Mouse (Mus musculus) lung, postnatal 0 days (tissue): ENCODE results near the gene Cbfa2t2. TPM values are rescaled to one million over a fixed set of nuclear protein-coding genes. Genes with fewer than 3 reads are reported as not detected.

ENCODE experiments used
- ATAC-seq: fragments of 200-750 bp; cut with Nextera tagmentation; 2 replicates; pipeline ENCODE4 v1.8.0; 2017; ENCODE audit warnings: moderate library complexity
- DNase-seq: peaks from one replicate; pipeline ENCODE4 v3.0.0-alpha.2; 2016; ENCODE audit warnings: low spot score
- H3K27ac ChIP-seq: fragments of 300-500 bp; sonication (generic); 2 replicates; pipeline ENCODE4 v1.5.1; 2014; ENCODE audit warnings: antibody characterized with exemption, mild to moderate bottlenecking, low read length, mixed read lengths
- H3K27me3 ChIP-seq: fragments of 300-500 bp; sonication (generic); replicated peaks from 2 replicates; pipeline ENCODE4 v1.6.1; 2014; ENCODE audit warnings: low read length, mixed read lengths; ENCODE audit not compliant: insufficient read depth
- H3K36me3 ChIP-seq: fragments of 300-500 bp; sonication (generic); 2 replicates; pipeline ENCODE4 v1.6.1; 2014; ENCODE audit warnings: low read length, mixed read lengths; ENCODE audit not compliant: insufficient read depth
- H3K4me1 ChIP-seq: fragments of 300-500 bp; sonication (generic); 2 replicates; pipeline ENCODE4 v1.6.1; 2014; ENCODE audit warnings: antibody characterized with exemption, low read depth, low read length, mixed read lengths; ENCODE audit not compliant: insufficient read depth
- H3K4me2 ChIP-seq: fragments of 300-500 bp; sonication (generic); replicated peaks from 2 replicates; pipeline ENCODE4 v1.6.1; 2014; ENCODE audit warnings: low read depth, mild to moderate bottlenecking, low read length, moderate library complexity, mixed read lengths
- H3K4me3 ChIP-seq: fragments of 300-500 bp; sonication (generic); 2 replicates; pipeline ENCODE4 v1.5.1; 2014; ENCODE audit warnings: low read depth, low read length
- H3K9ac ChIP-seq: fragments of 300-500 bp; sonication (generic); replicated peaks from 2 replicates; pipeline ENCODE4 v1.6.1; 2014; ENCODE audit warnings: low read depth, mild to moderate bottlenecking
- H3K9me3 ChIP-seq: fragments of 300-500 bp; sonication (generic); 2 replicates; pipeline ENCODE4 v1.6.1; 2016; ENCODE audit warnings: low read length, mixed read lengths
- CTCF ChIP-seq: IDR thresholded peaks from 2 replicates; pipeline ENCODE4 v1.5.1; 2016; ENCODE audit warnings: antibody characterized with exemption, mild to moderate bottlenecking
- EP300 ChIP-seq: IDR thresholded peaks from 2 replicates; pipeline ENCODE4 v1.6.1; 2016; ENCODE audit warnings: antibody characterized with exemption, mild to moderate bottlenecking, control low read depth
- WGBS: fragments of 180-500 bp; shearing (Covaris S2); extraction: QIAGEN DNeasy Blood & Tissue Kit; methylation state at CpG from one replicate; pipeline ENCODE4 v1.1.7; 2014; 5-methylcytosine and 5-hydroxymethylcytosine counted together
- polyA plus RNA-seq: library from polyadenylated mRNA; unstranded; fragments of >200 nt; fragmentation: Nextera tagmentation; extraction: Ambion mirVana; gene quantifications from 2 replicates; pipeline ENCODE4 v1.2.1, GENCODE M21; 2015

The Cbfa2t2 gene
- polyA plus RNA-seq, 1 experiment from 2014 or later, result 14.6 TPM

GRCm38 (mm10) chr2:154459851-154460250 lies 23.6 kb downstream of the Cbfa2t2 start:
- H3K9ac ChIP-seq, result no peak overlapping the region
- H3K4me3 ChIP-seq, result no peak overlapping the region
- no peak overlapping the region for H3K4me2 ChIP-seq
- TF ChIP-seq CTCF (no peak), EP300 (0 out of 2 replicates have a peak, but pooled peaks have one; percentile 6)
- H3K4me1 ChIP-seq, result no peaks in the 10 kb centered on the region
- peak; percentile 44 for ATAC-seq
- H3K27ac ChIP-seq, result no peak overlapping the region
- DNase-seq, result peak; percentile 64
- H3K36me3 ChIP-seq, result no peaks in the 10 kb centered on the region
- 17% methylated on average over 4 of the region's 4 CpGs for WGBS
- H3K27me3 ChIP-seq, result no peaks in the 10 kb centered on the region
- H3K9me3 ChIP-seq, result no peaks in the 10 kb centered on the region

DNA sequence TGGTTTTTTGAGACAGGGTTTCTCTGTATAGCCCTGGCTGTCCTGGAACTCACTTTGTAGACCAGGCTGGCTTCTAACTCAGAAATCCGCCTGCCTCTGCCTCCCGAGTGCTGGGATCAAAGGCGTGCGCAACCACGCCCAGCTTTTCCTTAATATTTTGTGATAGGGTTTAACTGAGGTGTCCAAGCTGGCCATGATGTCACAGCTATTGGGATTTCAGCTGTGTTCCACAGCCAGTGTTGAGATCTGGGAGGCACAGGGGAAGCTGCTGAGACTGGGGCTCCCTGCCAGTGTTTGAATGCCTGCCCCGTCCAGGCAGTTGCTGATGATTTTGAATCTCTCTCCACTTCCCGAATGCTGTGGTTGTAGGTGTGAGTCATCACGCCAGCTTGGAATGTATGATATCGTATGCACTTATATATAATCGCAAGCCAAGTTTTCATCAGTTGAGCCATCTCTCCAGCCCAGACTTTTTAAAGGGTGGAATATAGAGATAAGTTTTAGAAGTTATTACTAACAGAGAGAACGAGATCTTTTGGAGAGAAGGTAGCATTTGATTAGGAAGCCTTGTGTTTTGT lies 27.4 kb downstream of the Cbfa2t2 start:
- Histone ChIP-seq H3K9me3 (no peaks in the 10 kb centered on the region), H3K36me3 (no peaks in the 10 kb centered on the region), H3K4me1 (no peaks in the 10 kb centered on the region), H3K4me3 (no peak overlapping the region), H3K27ac (no peak overlapping the region), H3K4me2 (no peak overlapping the region), H3K9ac (no peak overlapping the region), H3K27me3 (no peaks in the 10 kb centered on the region)
- TF ChIP-seq EP300 (no peak), CTCF (no peak)
- DNase-seq (peak; percentile 25), ATAC-seq (peak; percentile 33; the same call in 1 of the 2 replicates)
- WGBS, result 78% methylated on average over 11 of the region's 11 CpGs

DNA sequence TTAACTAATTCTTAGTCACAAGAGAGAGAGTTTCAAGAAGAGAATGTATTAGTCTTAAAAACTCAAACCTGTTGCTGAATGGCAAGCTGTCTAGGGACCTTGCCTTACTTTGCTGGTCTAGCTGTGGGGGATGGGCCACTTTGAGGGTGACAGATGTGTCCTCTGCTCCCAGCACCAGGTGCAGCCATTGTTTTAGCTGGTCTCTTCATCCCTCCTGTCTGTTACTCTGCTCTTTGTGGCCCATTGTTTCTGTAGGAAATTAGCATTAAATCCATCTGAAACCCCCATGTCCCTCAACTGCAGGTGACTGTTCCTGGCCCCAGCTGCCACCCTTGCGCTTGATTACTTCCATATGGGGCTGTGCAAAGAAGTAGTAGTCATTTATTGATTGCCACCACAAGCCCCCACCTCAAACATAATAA lies 29.6 kb downstream of the Cbfa2t2 start:
- no peak overlapping the region for H3K27ac ChIP-seq
- no peak overlapping the region for H3K9ac ChIP-seq
- 90% methylated on average over 1 of the region's 1 CpGs for WGBS
- no peak for DNase-seq
- no peaks in the 10 kb centered on the region for H3K4me1 ChIP-seq
- no peaks in the 10 kb centered on the region for H3K27me3 ChIP-seq
- TF ChIP-seq CTCF (no peak), EP300 (no peak)
- H3K4me2 ChIP-seq, result no peak overlapping the region
- H3K4me3 ChIP-seq, result no peak overlapping the region
- H3K9me3 ChIP-seq, result no peaks in the 10 kb centered on the region
- ATAC-seq, result no peak
- H3K36me3 ChIP-seq, result no peaks in the 10 kb centered on the region

GRCm38 (mm10) chr2:154467139-154467538 lies 30.9 kb downstream of the Cbfa2t2 start:
- H3K4me2 ChIP-seq, result no peak overlapping the region
- H3K4me1 ChIP-seq, result no peaks in the 10 kb centered on the region
- no peak for DNase-seq
- H3K27me3 ChIP-seq, result no peaks in the 10 kb centered on the region
- no peaks in the 10 kb centered on the region for H3K36me3 ChIP-seq
- H3K9me3 ChIP-seq, result no peaks in the 10 kb centered on the region
- no peak overlapping the region for H3K9ac ChIP-seq
- H3K4me3 ChIP-seq, result no peak overlapping the region
- no peak overlapping the region for H3K27ac ChIP-seq
- 84% methylated on average over 5 of the region's 5 CpGs for WGBS
- TF ChIP-seq EP300 (no peak), CTCF (no peak)
- ATAC-seq, result no peak

DNA sequence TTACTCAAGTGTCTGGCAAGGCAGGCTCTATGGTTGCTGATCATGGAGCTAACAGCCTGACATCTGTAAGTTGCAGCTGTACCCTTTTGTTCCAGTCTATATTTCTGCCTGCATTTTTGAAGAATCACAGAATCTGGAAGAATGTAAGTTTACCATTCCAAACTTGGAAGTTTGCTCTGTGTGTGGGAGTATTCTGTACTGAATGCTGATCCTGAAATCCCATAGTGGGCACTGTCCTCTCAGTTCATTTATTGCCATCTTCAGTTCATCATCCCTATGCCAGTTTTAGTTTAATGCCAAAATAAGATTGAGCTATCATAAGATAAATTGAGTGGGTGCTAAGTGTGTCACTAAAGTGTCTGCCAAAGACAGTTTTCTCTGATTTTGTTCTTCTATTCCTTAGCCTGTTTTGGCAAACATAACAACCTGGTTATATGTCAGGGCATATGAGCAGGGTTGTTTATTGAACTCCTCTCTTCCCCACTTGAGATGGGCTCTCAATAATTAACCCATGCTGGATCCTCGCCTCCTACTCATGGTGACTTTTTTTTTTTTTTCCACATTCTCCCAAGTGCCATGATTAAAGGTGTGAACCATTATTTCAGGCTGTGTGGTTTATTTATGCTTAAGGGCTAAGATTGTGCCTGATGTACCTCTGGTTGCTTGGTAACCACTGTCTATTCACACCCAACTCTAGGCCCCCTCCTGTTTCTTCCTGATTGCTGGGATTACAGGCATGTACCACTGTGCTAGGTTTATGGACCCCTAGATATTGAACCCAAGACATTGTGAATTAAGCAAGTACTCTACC lies 38.2 kb downstream of the Cbfa2t2 start:
- TF ChIP-seq EP300 (no peak), CTCF (no peak)
- no peak for DNase-seq
- no peaks in the 10 kb centered on the region for H3K27me3 ChIP-seq
- WGBS, result 79% methylated on average over 1 of the region's 1 CpGs
- H3K9ac ChIP-seq, result no peak overlapping the region
- no peak overlapping the region for H3K4me2 ChIP-seq
- H3K4me3 ChIP-seq, result no peak overlapping the region
- no peak for ATAC-seq
- no peak overlapping the region for H3K27ac ChIP-seq
- no peaks in the 10 kb centered on the region; the same call in 1 of the 2 replicates for H3K4me1 ChIP-seq
- no peaks in the 10 kb centered on the region for H3K36me3 ChIP-seq
- H3K9me3 ChIP-seq, result no peaks in the 10 kb centered on the region

- H3K36me3 ChIP-seq, result no peaks in the 10 kb centered on the region
- H3K27me3 ChIP-seq, result no peaks in the 10 kb centered on the region
- H3K27ac ChIP-seq, result no peak overlapping the region
- no peaks in the 10 kb centered on the region for H3K9me3 ChIP-seq
- no peak for ATAC-seq
- no peak overlapping the region for H3K9ac ChIP-seq
- no peak for DNase-seq
- WGBS, result 89% methylated on average over 1 of the region's 1 CpGs
- TF ChIP-seq EP300, result no peak
- no peak for TF ChIP-seq CTCF
- no peak overlapping the region for H3K4me3 ChIP-seq
- no peaks in the 10 kb centered on the region; the same call in 1 of the 2 replicates for H3K4me1 ChIP-seq
- H3K4me2 ChIP-seq, result no peak overlapping the region
Observed at GRCm38 (mm10) chr2:154475062-154475349, 38.7 kb downstream of the Cbfa2t2 start.
